Mouse (Mus musculus) bone marrow macrophage, adult 2 months (primary cell): ENCODE data around the gene Max.

Experiments
- CTCF ChIP-seq: IDR thresholded peaks from 2 replicates; pipeline ENCODE4 v1.5.1; 2012; ENCODE audit warnings: low read depth, mild to moderate bottlenecking, low read length, moderate library complexity
- POLR2A ChIP-seq: IDR thresholded peaks from 2 replicates; pipeline ENCODE4 v1.6.1; 2012; ENCODE audit warnings: mild to moderate bottlenecking, low read depth, low read length, borderline replicate concordance

DNA sequence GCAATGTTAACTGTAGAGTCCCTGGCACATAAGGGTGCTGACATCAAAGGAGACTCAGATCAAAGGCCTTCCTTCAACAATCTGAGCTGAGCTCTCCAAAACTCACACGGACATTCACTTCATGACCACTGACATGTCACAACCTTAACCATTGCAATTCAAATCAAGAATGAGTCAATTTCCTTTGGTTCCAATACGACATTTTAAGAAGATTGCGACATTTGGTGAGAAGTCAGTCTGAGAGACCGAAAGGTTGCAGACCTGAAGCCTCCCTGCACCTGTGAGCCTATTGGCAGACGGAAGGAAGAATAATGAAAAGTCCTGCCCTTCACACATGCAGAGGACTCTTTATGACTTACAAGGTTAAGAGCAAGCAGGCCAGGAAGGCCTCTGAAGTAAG, 11.7 kb downstream of the Max start:
- TF ChIP-seq CTCF (no peak), POLR2A (no peak)
